Comparison of ENCODE assay signal across 1 mouse cellular context in the genomic region with DNA sequence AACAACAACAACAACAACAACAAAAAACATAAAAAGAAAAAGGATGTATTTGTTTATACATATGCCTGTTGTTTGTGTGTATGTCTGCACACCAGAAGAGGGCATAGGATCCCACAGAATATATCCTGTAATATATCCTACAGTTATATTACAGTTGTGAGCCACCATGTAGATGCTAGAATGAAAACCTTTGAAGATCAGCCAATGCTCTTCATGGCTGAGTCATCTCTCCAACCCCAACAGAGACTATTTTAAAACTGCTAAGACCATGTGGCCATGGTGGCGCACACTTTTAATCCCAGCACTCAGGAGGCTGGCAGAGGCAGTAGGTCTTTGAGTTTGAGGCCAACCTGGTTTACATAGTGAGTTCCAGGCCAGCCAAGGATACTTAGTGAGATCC.
TF ChIP-seq lines count a peak whose summit lies in the region.

No protein-coding gene starts in this region.

TF ChIP-seq in CH12.LX, 34 proteins besides CTCF, POLR2A, EP300 and RAD21 (continued from another document):
- no peak for TF ChIP-seq JUN (IDR thresholded peaks at IDR 0.05; ENCODE audit: insufficient read depth, low read depth, low read length)
- no peak for TF ChIP-seq ZMIZ1 (IDR thresholded peaks at IDR 0.05; ENCODE audit: low read depth, low read length)
- TF ChIP-seq UBTF (IDR thresholded peaks at IDR 0.05; ENCODE audit: low read depth, low read length): no peak
- TF ChIP-seq NELFE (IDR thresholded peaks at IDR 0.05; ENCODE audit: low read depth, low read length): no peak
- TF ChIP-seq HCFC1 (IDR thresholded peaks at IDR 0.05; ENCODE audit: low read depth, low read length): no peak
- no peak for TF ChIP-seq PAX5 (IDR thresholded peaks at IDR 0.05; ENCODE audit: low read length)
- TF ChIP-seq ZKSCAN1 (IDR thresholded peaks at IDR 0.05; ENCODE audit: borderline replicate concordance, low read depth, low read length): no peak
- TF ChIP-seq CHD1 (IDR thresholded peaks at IDR 0.05; ENCODE audit: low read depth, low read length): no peak
- no peak for TF ChIP-seq JUND (conservative IDR thresholded peaks at IDR 0.05; ENCODE audit: low read depth, low read length)
- no peak for TF ChIP-seq SMC3 (IDR thresholded peaks at IDR 0.05; ENCODE audit: low read depth, low read length)
TF ChIP-seq in CH12.LX: peak in this region for 0.
